In genomic region chr11:62615456-62615855, GRCm38 (mm10) we compare ENCODE assay signal across 27 mouse cellular contexts. TPM values are rescaled to one million over a fixed set of nuclear protein-coding genes. Genes with fewer than 3 reads are reported as not detected.
DNase-seq lines count a peak whose midpoint lies in the region; ATAC-seq and TF ChIP-seq lines count a peak whose summit lies in the region.
"Had no signal": no experiment of that assay in that cellular context is flagged by ENCODE, and none has a peak within 500 bp of the region (broad histone marks: within the 10 kb centered on the region; RNA-seq: fewer than 3 reads in every experiment).

No protein-coding gene starts in this region.

- H3K27me3 ChIP-seq in forebrain, embryonic 14.5 days (replicated peaks; ENCODE audit: control insufficient read depth, insufficient read depth, low read length), result no peaks in the 10 kb centered on the region
- no peaks in the 10 kb centered on the region for H3K27me3 ChIP-seq in forebrain, embryonic 15.5 days
- no peaks in the 10 kb centered on the region for H3K27me3 ChIP-seq in hindbrain, embryonic 14.5 days (ENCODE audit: control insufficient read depth, insufficient read depth, low read length)
- H3K27me3 ChIP-seq in hindbrain, embryonic 12.5 days, result no peaks in the 10 kb centered on the region
- H3K27me3 ChIP-seq in intestine, postnatal 0 days (replicated peaks; ENCODE audit: control insufficient read depth, insufficient read depth, low read length), result no peaks in the 10 kb centered on the region
- no peaks in the 10 kb centered on the region for H3K27me3 ChIP-seq in midbrain, embryonic 16.5 days (ENCODE audit: control insufficient read depth, insufficient read depth, low read depth, low read length)
- H3K27me3 ChIP-seq: embryonic facial prominence, embryonic 13.5 days; forebrain, embryonic 12.5 days; heart, embryonic 13.5 days had no signal

- DNase-seq in forebrain, embryonic 14.5 days (ENCODE audit: low spot score), result no peak
- DNase-seq in hindbrain, embryonic 14.5 days (ENCODE audit: low spot score), result no peak
- no peak for DNase-seq in lung, postnatal 36 days
- DNase-seq: adrenal gland, adult 8-10 months; adrenal gland, postnatal 25 days; cerebellum, adult 11-12 months; cerebellum, adult 8-10 months; cerebellum, postnatal 36 days; embryo, embryonic 11 days; forebrain, postnatal 0 days; gastrocnemius, adult 2 months; gastrocnemius, postnatal 14 days; heart, adult 18-20 months; heart, postnatal 14 days; heart, postnatal 4 days had no signal

- H3K9ac ChIP-seq in forebrain, embryonic 14.5 days (ENCODE audit: low read length), result no peak overlapping the region
- H3K9ac ChIP-seq in forebrain, embryonic 15.5 days (replicated peaks), result no peak overlapping the region
- H3K9ac ChIP-seq in hindbrain, embryonic 14.5 days, result no peak overlapping the region; the same call in 1 of the 2 replicates
- no peak overlapping the region for H3K9ac ChIP-seq in hindbrain, embryonic 12.5 days
- H3K9ac ChIP-seq in intestine, postnatal 0 days (ENCODE audit: low read depth, low read length), result no peak overlapping the region
- H3K9ac ChIP-seq in midbrain, embryonic 16.5 days (ENCODE audit: low read depth, low read length), result no peak overlapping the region
- H3K9ac ChIP-seq: embryonic facial prominence, embryonic 13.5 days; forebrain, embryonic 12.5 days; forebrain, postnatal 0 days had no signal

- WGBS in forebrain, embryonic 14.5 days, result 82% methylated on average over 4 of the region's 4 CpGs
- 98% methylated on average over 4 of the region's 4 CpGs for WGBS in forebrain, embryonic 15.5 days
- WGBS in hindbrain, embryonic 14.5 days, result 86% methylated on average over 4 of the region's 4 CpGs
- 85% methylated on average over 4 of the region's 4 CpGs for WGBS in hindbrain, embryonic 12.5 days
- WGBS in intestine, postnatal 0 days, result 45% methylated on average over 4 of the region's 4 CpGs
- 93% methylated on average over 4 of the region's 4 CpGs for WGBS in midbrain, embryonic 16.5 days

- H3K27ac ChIP-seq in forebrain, embryonic 14.5 days (ENCODE audit: low read depth, low read length), result peak overlapping the region; percentile 1; the same call in 1 of the 2 replicates
- no peak overlapping the region for H3K27ac ChIP-seq in forebrain, embryonic 15.5 days (replicated peaks)
- H3K27ac ChIP-seq in hindbrain, embryonic 14.5 days, result peak overlapping the region; percentile 94
- H3K27ac ChIP-seq in hindbrain, embryonic 12.5 days, result no peak overlapping the region
- peak overlapping the region; percentile 80 for H3K27ac ChIP-seq in intestine, postnatal 0 days (ENCODE audit: low read depth, low read length)
- no peak overlapping the region; the same call in 1 of the 2 replicates for H3K27ac ChIP-seq in midbrain, embryonic 16.5 days (ENCODE audit: low read length)
- H3K27ac ChIP-seq: gastrocnemius, adult 2 months; heart, embryonic 13.5 days had no signal

- no peak overlapping the region for H3K4me2 ChIP-seq in forebrain, embryonic 14.5 days (ENCODE audit: low read length)
- no peak overlapping the region for H3K4me2 ChIP-seq in forebrain, embryonic 15.5 days (replicated peaks)
- H3K4me2 ChIP-seq in hindbrain, embryonic 14.5 days (replicated peaks), result no peak overlapping the region
- H3K4me2 ChIP-seq in hindbrain, embryonic 12.5 days (replicated peaks), result no peak overlapping the region
- H3K4me2 ChIP-seq in intestine, postnatal 0 days (replicated peaks; ENCODE audit: low read depth), result no peak overlapping the region
- H3K4me2 ChIP-seq in midbrain, embryonic 16.5 days (ENCODE audit: low read length), result no peak overlapping the region
- H3K4me2 ChIP-seq: embryonic facial prominence, embryonic 13.5 days; forebrain, embryonic 12.5 days; heart, embryonic 13.5 days had no signal

- peaks cover 9% of the 10 kb centered on the region; the same call in 1 of the 2 replicates for H3K36me3 ChIP-seq in forebrain, embryonic 14.5 days (ENCODE audit: control insufficient read depth, insufficient read depth, low read length)
- no peaks in the 10 kb centered on the region for H3K36me3 ChIP-seq in forebrain, embryonic 15.5 days
- peaks cover 16% of the 10 kb centered on the region for H3K36me3 ChIP-seq in hindbrain, embryonic 14.5 days (replicated peaks; ENCODE audit: control insufficient read depth, insufficient read depth)
- peaks cover 22% of the 10 kb centered on the region for H3K36me3 ChIP-seq in hindbrain, embryonic 12.5 days
- peaks cover 19% of the 10 kb centered on the region for H3K36me3 ChIP-seq in intestine, postnatal 0 days (ENCODE audit: control insufficient read depth, insufficient read depth)
- H3K36me3 ChIP-seq in midbrain, embryonic 16.5 days (ENCODE audit: control insufficient read depth, insufficient read depth, low read length), result 0 out of 2 replicates have a peak, but pooled peaks cover 2% of the 10 kb centered on the region

- H3K4me1 ChIP-seq in forebrain, embryonic 14.5 days (ENCODE audit: control insufficient read depth, insufficient read depth, low read length), result peaks cover 17% of the 10 kb centered on the region
- H3K4me1 ChIP-seq in forebrain, embryonic 15.5 days, result peaks cover 27% of the 10 kb centered on the region
- peaks cover 30% of the 10 kb centered on the region for H3K4me1 ChIP-seq in hindbrain, embryonic 14.5 days (replicated peaks; ENCODE audit: control insufficient read depth, insufficient read depth, low read length)
- H3K4me1 ChIP-seq in hindbrain, embryonic 12.5 days, result peaks cover 33% of the 10 kb centered on the region
- H3K4me1 ChIP-seq in intestine, postnatal 0 days (replicated peaks; ENCODE audit: control insufficient read depth, insufficient read depth, low read length), result peaks cover 11% of the 10 kb centered on the region; the same call in 1 of the 2 replicates
- peaks cover 23% of the 10 kb centered on the region for H3K4me1 ChIP-seq in midbrain, embryonic 16.5 days (ENCODE audit: control insufficient read depth, insufficient read depth, low read length)

- H3K4me3 ChIP-seq in forebrain, embryonic 14.5 days (ENCODE audit: low read depth, low read length), result no peak overlapping the region
- H3K4me3 ChIP-seq in forebrain, embryonic 15.5 days, result no peak overlapping the region
- no peak overlapping the region for H3K4me3 ChIP-seq in hindbrain, embryonic 14.5 days (replicated peaks; ENCODE audit: low read length)
- no peak overlapping the region for H3K4me3 ChIP-seq in hindbrain, embryonic 12.5 days
- no peak overlapping the region for H3K4me3 ChIP-seq in intestine, postnatal 0 days (ENCODE audit: low read depth, low read length)
- H3K4me3 ChIP-seq in midbrain, embryonic 16.5 days (ENCODE audit: low read depth, low read length), result no peak overlapping the region
- H3K4me3 ChIP-seq: embryonic facial prominence, embryonic 10.5 days; embryonic facial prominence, embryonic 13.5 days; erythroblast, embryonic 14.5 days; forebrain, embryonic 12.5 days; gastrocnemius, adult 2 months; heart, embryonic 13.5 days had no signal

- TF ChIP-seq CTCF in intestine, postnatal 0 days (IDR thresholded peaks at IDR 0.05; ENCODE audit: low read depth), result no peak

- no peak for ATAC-seq in forebrain, embryonic 14.5 days
- ATAC-seq in forebrain, embryonic 15.5 days (replicated peaks), result no peak
- ATAC-seq in hindbrain, embryonic 14.5 days (ENCODE audit: low FRiP score), result no peak
- ATAC-seq in hindbrain, embryonic 12.5 days (ENCODE audit: low FRiP score), result no peak
- ATAC-seq in intestine, postnatal 0 days, result peak; percentile 69
- ATAC-seq in midbrain, embryonic 16.5 days, result no peak
- ATAC-seq: activated CD4-positive, CD25-positive, alpha-beta regulatory T cell, adult 4 months; forebrain, postnatal 0 days; hindbrain, embryonic 16.5 days; inflammation-experienced regulatory T-cells, adult 6 months had no signal

- no peaks in the 10 kb centered on the region for H3K9me3 ChIP-seq in forebrain, embryonic 14.5 days (replicated peaks; ENCODE audit: control insufficient read depth, low read length)
- H3K9me3 ChIP-seq in forebrain, embryonic 15.5 days, result no peaks in the 10 kb centered on the region
- H3K9me3 ChIP-seq in hindbrain, embryonic 14.5 days (ENCODE audit: control insufficient read depth, low read length), result no peaks in the 10 kb centered on the region
- H3K9me3 ChIP-seq in hindbrain, embryonic 12.5 days (replicated peaks), result no peaks in the 10 kb centered on the region
- no peaks in the 10 kb centered on the region for H3K9me3 ChIP-seq in intestine, postnatal 0 days (ENCODE audit: control insufficient read depth)
- no peaks in the 10 kb centered on the region for H3K9me3 ChIP-seq in midbrain, embryonic 16.5 days (replicated peaks; ENCODE audit: control insufficient read depth, low read length, poor library complexity, severe bottlenecking)
- H3K9me3 ChIP-seq: embryonic facial prominence, embryonic 10.5 days; embryonic facial prominence, embryonic 13.5 days; forebrain, embryonic 12.5 days; heart, embryonic 13.5 days had no signal

RNA-seq across cellular contexts. Expression of gene Lrrc75a, which starts 32.9 kb away (rescaled TPM):
- polyA plus RNA-seq in forebrain, embryonic 14.5 days (2014; fragmentation: Nextera tagmentation; extraction: Ambion mirVana), result 9.6 and 9.9 TPM in 2 replicates
- 11.1 and 11.3 TPM in 2 replicates for polyA plus RNA-seq in forebrain, embryonic 15.5 days (2015; fragmentation: Nextera tagmentation; extraction: Ambion mirVana)
- 10.5 and 12.6 TPM in 2 replicates for polyA plus RNA-seq in hindbrain, embryonic 14.5 days (2014; fragmentation: Nextera tagmentation; extraction: Ambion mirVana)
- polyA plus RNA-seq in hindbrain, embryonic 12.5 days (2016; fragmentation: Nextera tagmentation; extraction: Ambion mirVana), result 18.0 and 19.1 TPM in 2 replicates
- polyA plus RNA-seq in intestine, postnatal 0 days (2015; fragmentation: Nextera tagmentation; extraction: Ambion mirVana), result 31.9 and 32.3 TPM in 2 replicates
- polyA plus RNA-seq in midbrain, embryonic 16.5 days (2015; fragmentation: Nextera tagmentation; extraction: Ambion mirVana), result 10.0 and 10.2 TPM in 2 replicates

RNA-seq across cellular contexts. Expression of gene Mmgt2, which starts 33.0 kb away (rescaled TPM):
- 27.4 and 29.7 TPM in 2 replicates for polyA plus RNA-seq in forebrain, embryonic 14.5 days (2014; fragmentation: Nextera tagmentation; extraction: Ambion mirVana)
- 26.2 and 30.7 TPM in 2 replicates for polyA plus RNA-seq in forebrain, embryonic 15.5 days (2015; fragmentation: Nextera tagmentation; extraction: Ambion mirVana)
- polyA plus RNA-seq in hindbrain, embryonic 14.5 days (2014; fragmentation: Nextera tagmentation; extraction: Ambion mirVana), result 21.0 and 33.4 TPM in 2 replicates
- 34.5 and 38.7 TPM in 2 replicates for polyA plus RNA-seq in hindbrain, embryonic 12.5 days (2016; fragmentation: Nextera tagmentation; extraction: Ambion mirVana)
- polyA plus RNA-seq in intestine, postnatal 0 days (2015; fragmentation: Nextera tagmentation; extraction: Ambion mirVana), result 62.2 and 67.7 TPM in 2 replicates
- 20.4 and 20.6 TPM in 2 replicates for polyA plus RNA-seq in midbrain, embryonic 16.5 days (2015; fragmentation: Nextera tagmentation; extraction: Ambion mirVana)

RNA-seq across cellular contexts. Expression of gene Trpv2, which starts 41.2 kb away (rescaled TPM):
- 13.2 and 17.0 TPM in 2 replicates for polyA plus RNA-seq in forebrain, embryonic 14.5 days (2014; fragmentation: Nextera tagmentation; extraction: Ambion mirVana)
- polyA plus RNA-seq in forebrain, embryonic 15.5 days (2015; fragmentation: Nextera tagmentation; extraction: Ambion mirVana), result 17.1 and 19.8 TPM in 2 replicates
- 22.6 and 28.2 TPM in 2 replicates for polyA plus RNA-seq in hindbrain, embryonic 14.5 days (2014; fragmentation: Nextera tagmentation; extraction: Ambion mirVana)
- 10.8 and 14.3 TPM in 2 replicates for polyA plus RNA-seq in hindbrain, embryonic 12.5 days (2016; fragmentation: Nextera tagmentation; extraction: Ambion mirVana)
- polyA plus RNA-seq in intestine, postnatal 0 days (2015; fragmentation: Nextera tagmentation; extraction: Ambion mirVana), result 6.0 and 6.3 TPM in 2 replicates
- 43.5 and 43.7 TPM in 2 replicates for polyA plus RNA-seq in midbrain, embryonic 16.5 days (2015; fragmentation: Nextera tagmentation; extraction: Ambion mirVana)

Comparison
In these comparisons a context has a peak if more than half of its experiments do, and no peak if none do; other contexts are left out.
1. H3K27ac ChIP-seq: peak in forebrain, embryonic 14.5 days (single experiment), hindbrain, embryonic 14.5 days (single experiment) and intestine, postnatal 0 days (single experiment); none in forebrain, embryonic 15.5 days (single experiment), hindbrain, embryonic 12.5 days (single experiment) and midbrain, embryonic 16.5 days (single experiment).